Mouse (Mus musculus) heart, adult 2 months (tissue): ENCODE measurements around the gene Fbxw8.

Source experiments
- CTCF ChIP-seq: fragments of 200-600 bp; IDR thresholded peaks from 2 replicates; pipeline ENCODE4 v1.8.1; 2022; ENCODE audit warnings: antibody characterized with exemption, mild to moderate bottlenecking, moderate library complexity
- POLR2A ChIP-seq: fragments of 200-500 bp; IDR thresholded peaks from 2 replicates; pipeline ENCODE4 v1.6.1; 2011; ENCODE audit warnings: mild to moderate bottlenecking, low read depth, low read length, control low read depth; ENCODE audit not compliant: insufficient read depth

GRCm38 (mm10) chr5:118081996-118082395 is 73.3 kb downstream of the Fbxw8 start:
- TF ChIP-seq CTCF (no peak), POLR2A (no peak)
